Mouse (Mus musculus) cerebellum, adult 8-10 months (tissue): ENCODE measurements around the gene Ncapd3.

Experiments used
- DNase-seq: peaks from one replicate; pipeline ENCODE4 v3.0.0; 2022

Ncapd3 gene

DNA sequence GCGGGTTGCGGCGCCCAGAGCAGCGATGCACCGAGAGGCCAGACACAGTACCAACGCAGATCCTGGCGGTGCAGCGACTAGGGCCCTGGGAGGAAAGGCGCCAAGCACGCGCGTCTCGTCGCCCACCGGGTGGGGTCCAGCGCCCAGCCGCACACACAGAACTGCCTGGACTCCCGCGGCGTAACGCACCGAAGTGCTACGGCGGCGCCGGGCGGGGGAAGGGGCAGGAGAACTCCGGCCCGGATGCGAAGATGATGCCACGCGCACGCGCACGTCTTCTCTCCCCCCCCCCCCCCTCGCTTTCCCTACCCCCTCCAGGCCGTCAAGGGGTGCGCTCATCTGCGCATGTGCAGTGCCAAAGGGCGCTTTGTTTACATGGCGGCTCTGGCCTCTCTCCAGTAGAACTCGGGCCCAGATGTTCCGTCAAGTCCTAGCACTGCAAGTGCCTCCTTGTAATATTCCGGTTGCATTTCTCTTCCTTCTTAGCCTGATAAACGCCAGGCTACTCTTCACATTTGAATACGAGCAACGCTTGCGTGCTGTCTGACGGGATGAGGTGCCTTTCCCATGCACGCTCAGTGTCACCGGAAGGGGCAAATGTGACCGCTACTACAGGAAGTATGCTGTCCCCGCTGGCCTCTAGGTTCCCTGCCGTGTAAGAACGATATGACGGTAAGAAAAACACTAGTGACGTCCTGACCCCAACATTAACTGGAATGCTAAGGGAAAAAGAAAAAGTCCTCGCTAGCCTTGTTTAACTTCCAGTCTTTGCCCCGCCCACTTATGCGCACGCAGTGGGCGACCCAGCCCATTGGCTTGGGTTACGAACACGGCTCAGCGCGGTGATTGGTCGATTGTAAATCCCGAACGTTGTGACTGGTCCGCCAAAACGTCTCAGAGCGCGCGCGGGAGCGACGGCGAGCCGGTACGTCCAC, at the start of gene Ncapd3, which contains the start of gene Vps26b:
TSS of gene Ncapd3 (plus strand) at position 348 of the 935 bp plus-strand sequence.
TSS of gene Vps26b (minus strand) at position 238 of the 935 bp plus-strand sequence.
- peak; percentile 95 for DNase-seq

DNA sequence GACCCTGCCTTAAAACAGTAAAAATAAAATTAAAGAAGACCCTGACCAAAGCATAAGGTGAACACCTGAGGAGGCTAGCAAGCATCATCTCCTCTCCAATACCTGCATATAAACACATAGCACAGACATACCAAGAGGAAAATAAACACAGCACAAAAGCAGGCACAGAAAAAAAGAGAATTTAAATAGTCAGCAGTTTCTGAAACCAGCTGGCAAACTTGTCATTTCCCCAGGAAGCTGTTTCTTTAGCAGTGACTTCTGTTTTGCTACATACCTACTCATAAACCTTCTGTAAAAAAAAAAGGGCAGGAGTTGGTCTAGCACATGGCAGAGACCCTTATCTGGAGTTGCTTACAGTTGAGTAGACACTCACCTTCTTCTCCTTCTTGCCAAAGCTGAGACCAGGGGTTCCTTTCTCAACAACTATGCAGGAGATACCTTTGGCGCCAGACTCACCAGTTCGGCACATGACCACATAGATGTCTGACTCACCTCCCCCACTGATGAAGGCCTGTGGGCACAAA, 44.8 kb upstream of the Ncapd3 start:
- no peak for DNase-seq

DNA sequence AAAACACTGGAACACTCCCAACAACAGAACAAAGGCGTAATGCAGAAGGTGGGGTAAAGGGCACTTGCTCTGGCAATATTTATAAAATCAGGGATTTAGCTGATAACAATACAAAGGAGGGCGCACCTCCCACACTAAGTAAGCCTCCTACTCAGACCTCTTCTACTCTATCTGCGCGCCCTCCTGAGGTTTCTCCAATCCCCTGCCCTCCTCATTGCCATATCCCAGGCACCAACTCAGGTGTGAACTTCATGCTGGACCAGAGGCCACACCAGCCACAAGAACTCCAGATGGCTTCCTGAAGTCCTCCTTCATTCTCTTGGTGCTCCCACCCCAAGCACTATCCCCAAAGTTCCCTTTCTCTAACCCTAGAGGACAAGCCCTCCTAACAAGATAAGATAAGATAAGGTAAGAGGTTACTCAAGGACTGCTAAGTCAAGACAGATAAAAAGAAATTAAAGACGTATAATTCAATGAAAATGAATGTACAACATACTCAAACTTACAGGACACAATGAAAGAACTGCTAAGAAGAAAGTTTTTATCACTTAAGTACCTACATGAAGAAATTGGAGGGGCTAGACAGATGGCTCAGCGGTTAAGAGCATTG, 44.2 kb upstream of the Ncapd3 start:
- DNase-seq, result no peak

DNA sequence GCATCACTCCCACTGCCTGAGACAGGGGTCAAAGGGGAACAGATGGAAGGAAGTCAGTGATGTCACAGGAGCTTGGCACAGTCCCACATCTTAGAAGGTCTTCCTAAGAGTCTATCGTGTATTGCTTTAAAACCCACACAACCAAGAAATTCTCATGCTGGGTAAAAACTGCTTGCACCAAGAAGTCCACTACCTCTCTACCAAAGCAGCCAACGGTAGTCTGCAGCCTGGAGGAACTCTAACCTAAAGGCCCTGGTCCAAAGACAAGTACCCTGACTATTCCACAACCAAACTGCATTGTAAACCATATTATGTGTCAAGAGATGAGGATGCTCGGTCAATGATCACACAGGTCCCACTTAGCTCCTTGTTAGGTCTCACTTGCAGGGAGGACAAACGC, 39.8 kb upstream of the Ncapd3 start:
- DNase-seq, result no peak

DNA sequence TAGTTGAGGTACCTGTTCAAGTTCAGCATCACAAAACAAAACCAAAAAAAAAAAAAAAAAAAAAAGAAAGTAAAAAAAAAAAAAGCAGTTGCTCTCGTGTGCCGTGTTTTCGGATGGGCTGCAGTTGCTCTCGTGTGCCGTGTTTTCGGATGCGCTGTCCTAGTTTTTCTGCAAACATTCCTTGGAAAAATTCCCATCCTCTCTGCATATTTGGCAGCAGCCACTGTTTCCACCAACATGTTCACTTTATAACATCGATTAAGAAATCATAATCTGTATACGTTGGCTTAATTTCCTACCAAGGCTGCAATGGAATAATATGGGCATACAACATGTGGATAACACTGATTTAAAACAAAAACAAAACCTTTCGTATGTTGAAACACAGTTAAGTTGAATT, 36.9 kb upstream of the Ncapd3 start:
- no peak for DNase-seq

DNA sequence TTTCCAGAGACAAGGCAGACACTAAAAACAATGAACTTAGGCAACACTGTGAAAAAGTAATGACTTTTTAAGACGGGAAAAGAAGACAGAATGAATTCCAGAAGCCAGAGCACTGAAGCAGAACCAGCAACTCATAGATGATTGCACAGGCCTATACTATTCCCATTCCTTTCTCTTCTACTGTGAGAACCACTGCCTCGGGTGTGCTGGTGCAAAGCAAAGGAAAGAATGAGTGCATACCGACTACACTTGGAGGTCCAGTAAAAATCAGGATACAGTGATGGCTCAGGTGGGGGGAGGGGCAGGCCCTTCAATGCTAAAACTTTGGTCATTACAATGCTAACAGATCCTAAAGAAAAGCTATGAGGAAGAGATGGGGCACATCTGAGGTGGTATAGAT, 36.1 kb upstream of the Ncapd3 start:
- no peak for DNase-seq

DNA sequence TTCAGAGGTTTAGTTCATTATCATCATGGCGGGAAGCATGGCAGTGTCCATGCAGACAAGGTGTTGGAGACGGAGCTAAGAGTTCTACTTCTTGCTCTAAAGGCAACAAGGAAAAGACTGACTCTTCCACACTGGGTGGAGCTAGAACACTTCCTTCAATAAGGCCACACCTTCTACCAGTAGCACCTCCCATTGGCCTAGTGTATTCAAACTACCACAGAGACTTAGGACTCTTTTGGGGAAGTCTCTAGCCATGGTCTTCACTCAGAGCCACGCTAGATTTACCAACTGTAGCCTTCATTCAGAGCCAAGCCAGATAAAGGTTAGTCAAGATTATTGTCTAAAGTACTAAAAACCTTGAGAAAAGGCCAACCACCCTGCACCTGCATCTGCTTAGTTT, 32.9 kb upstream of the Ncapd3 start:
- DNase-seq, result no peak

DNA sequence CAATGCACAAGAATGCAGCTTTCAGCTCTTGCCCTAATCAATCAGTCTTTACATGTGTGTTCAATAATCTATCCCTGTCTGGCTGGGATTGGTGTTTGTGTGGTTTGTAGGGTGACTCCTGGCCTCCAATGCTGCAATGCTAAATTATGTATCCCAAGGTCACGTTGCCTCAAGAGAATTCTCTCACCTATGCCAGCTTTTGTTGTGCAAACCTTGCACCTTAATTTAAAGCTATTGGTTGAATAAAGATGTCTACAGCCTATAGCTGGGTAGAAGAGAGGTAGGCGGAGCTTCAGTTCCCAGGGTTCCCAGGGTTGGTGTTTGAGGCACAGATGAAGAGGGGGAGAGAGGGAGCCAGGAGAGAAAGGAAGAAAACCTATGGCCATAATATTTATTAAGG, 32.5 kb upstream of the Ncapd3 start:
- DNase-seq, result no peak

DNA sequence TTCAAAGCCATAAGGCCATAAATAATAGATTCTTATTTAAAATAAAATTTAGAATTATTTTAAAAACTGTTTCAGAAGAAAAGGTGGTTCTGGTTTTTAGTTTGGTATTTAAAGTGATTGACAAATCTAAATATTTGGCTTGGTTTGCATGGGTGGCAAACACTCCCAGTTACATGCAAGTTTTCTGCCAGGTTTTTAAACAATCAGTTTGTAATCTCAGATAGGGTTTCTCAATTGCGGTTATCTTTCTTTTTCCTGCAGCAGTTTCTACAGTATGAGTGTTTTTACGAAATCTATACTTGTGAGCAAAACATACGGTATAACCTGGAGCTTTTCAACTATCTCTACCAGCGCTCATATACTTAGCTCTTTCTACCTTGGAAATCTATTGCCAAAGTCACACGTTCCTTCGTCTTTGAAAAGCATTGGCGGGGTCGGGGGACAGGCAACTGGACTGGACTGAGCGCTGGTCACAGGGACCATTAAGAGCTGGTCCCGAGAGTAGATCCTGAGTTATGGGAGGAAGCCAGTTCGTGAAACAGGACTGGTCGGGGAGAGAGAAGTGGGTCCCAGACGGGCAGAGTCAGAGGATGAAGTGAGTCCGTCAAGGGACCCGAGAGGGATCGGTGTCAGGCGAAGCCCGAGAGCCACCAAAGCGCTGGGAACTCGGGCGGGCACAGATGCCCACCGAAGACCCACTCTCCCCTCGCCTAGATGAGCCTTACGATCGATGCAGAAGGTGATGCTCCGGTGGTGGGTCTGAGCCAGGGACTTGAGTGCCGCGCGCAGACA, 31.1 kb upstream of the Ncapd3 start:
- no peak for DNase-seq

DNA sequence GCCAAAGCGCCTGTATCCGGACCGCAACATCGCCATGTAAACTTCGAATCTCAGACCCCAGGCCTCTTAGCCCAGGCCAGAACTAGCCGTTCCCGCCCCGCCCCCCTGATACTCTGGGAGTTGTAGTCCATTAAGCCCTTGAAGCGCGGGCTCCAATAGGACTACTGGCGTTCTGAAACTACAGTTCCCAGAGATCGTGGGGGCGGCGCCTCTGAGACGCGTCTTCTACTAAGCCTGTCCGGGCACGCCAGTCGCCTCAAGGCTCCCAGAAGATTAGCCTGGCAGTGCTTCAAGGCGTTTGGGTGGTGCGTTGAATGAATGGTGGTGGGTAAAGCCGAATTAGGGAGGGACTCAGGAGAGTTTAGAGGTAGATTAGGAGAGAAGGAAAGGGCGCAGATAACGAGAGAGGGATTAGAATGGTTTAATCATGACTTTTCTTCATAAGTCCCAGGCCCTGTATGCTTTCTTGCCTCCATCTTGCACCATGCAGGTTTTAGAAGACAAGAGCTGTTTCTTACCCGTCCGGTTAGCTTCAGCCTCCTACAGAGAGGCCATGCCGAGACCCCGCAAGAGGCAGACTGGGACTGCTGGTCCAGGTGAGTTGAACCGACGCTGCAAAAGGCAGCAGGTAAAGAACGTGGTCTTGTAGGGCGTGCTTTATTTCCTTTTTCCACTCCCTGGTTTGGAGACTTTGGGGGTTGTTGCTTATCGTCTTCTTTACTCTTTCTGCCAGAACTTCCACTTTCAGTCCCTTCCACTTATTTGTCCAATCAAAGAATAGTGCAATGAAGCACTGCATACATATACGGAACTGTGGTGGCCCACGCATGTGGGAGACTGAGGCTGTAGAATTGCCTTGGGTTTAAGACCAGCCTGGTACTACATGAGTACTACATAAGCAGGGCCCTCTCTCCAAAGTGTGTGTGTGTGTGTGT, 30.2 kb upstream of the Ncapd3 start, which contains the start of the genes Acad8 and Thyn1:
TSS of gene Acad8 (minus strand) at position 106 of the 935 bp plus-strand sequence.
TSS of gene Thyn1 (plus strand) at position 250 of the 935 bp plus-strand sequence.
- DNase-seq, result peak; percentile 94

DNA sequence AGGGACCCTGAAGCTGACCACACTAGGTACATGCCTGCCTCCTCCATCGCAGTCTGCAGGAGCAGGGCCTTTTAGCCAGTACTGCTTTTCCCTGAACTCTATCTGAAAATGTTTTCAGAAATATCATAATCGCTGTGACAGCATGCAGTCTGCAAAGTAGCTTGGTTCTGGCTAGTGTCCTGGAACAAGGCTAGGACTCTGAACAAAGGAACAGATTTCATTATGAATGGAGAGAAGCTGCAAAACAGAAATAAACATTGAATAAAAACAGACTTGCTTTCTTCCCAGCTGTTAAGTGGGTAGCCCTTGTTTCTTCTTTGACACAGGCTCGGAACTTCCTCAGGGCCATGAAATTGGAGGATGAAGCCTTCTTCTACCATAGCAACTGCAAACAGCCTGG, 24.7 kb upstream of the Ncapd3 start:
- no peak for DNase-seq

DNA sequence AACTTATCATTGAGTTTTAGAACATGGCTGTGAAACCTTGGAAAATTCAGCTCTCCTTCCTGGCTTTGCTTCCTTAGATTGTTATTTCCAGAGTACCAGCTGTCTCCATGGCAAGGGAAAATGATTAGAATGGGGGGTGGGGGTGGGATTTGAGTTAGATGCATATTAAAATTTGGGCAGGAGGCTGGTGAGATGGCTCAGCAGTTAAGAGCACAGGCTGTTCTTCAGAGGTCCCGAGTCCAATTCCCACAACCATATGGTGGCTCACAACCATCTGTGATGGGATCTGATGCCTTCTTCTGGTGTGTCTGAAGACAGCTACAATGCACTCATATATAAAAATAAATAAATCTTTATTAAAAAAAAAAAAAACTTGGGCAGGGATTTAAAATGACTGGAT, 24.0 kb upstream of the Ncapd3 start:
- no peak for DNase-seq

DNA sequence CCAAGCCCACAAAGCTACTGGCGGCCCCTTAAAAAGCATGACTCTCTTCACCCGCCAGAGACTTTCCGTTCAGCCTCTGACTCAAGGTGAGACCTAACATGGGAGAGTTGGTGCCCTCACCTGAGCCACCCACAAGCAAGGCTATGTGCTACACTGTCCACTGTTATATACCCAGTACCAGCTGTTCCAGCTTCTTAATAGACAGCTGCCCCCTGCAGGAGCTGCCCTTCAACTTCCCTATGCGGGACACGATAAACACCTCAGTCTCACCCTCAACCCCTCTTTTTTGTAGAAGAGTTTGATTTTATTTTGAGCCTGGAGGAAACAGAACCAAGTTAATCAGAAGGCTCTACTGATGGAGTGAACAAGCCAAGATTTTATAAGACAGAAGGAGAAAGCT, 23.1 kb upstream of the Ncapd3 start:
- DNase-seq, result no peak

DNA sequence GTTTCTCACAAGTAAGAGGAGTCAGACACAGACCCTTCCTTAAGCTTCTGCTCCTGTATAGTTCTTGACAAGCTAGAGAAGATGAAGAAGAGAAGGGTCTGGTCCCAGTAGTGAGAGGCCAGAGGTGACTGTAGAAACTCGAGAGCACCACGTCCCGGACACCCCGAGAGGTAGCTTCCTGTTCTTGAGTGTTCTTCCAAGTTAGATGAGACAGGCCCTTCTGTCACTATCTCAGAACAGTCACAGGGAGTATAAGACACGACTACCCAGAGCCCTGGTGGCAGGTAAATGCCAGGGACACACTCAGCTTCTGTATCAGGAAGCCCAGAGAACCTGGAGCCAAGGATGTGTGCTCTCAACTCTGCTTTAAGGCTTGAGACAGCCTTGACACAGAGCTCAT, 20.7 kb upstream of the Ncapd3 start:
- DNase-seq, result no peak

DNA sequence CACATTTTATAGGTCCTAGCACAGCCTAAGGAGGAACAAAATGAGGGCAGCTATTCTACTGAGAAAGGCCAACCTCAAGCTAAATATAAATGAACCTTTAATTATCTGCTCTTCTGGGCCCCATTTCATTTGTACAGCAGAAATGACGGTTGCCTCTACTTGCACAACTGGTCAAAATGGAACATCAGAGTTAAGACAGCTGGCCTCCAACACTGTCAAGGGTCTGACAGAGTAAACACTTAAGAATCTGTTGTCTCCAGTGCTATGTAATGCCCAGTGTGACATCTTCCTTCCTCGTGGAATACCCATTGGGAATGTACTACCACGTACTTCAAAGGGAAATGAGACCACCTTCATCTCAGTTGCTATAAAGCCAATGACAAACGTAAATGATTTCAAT, 18.4 kb upstream of the Ncapd3 start:
- no peak for DNase-seq

DNA sequence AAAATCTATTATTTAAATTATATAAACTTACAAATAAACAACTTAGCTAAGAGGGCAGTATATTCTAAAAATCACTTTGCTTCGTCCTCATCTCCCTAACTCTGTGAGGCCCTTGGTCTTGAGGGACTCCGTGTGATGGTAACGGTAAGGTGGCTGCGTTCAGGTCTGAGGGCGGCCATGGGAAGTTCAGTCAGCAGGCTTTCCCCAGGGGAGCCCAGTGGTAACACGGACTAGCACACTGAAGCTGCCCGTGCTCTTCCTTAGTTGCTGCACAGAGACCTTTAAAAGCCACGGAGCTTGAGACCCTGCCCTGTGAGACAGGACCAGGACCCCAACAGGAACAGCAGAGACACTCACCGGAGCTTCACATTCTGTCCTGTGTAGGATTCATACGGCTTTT, 11.0 kb upstream of the Ncapd3 start:
- DNase-seq, result no peak

DNA sequence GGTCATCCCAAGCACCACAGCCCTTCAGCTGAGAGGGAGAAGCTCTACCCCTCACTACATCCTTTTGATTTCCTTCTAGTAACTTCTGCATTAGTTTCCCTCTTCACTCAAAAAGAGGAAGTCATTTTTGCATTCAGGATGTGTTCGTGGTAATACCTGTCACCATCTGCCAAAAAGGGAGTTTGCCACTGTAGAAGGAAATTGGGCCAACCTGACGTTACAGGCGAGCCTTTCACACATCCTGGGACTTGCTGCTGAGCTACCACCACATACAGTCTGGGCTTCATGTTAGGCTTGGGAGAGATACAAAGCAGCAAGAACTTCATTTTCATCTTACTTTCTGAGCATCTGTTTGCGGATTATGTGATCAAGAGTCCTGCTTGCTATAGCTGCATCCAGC, 6.3 kb upstream of the Ncapd3 start:
- no peak for DNase-seq

DNA sequence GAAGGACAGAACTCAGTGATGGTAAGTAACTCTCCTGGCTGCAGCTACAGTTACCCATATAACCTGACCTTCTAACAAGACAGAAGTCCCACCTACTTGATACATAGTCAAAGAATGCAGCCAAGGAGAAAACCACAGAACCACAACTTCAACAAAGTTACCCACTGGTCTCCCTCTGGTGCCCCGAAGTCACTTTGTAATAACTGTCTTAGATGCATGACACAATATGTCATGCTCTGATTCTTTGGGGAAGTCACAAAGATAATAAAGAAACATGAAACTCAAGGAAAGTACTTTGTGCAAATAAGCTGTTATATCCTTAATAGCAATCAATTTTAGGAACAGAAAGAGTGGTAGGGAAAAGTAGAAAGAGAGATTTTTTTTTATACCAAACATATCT, 3.3 kb upstream of the Ncapd3 start:
- DNase-seq, result no peak

DNA sequence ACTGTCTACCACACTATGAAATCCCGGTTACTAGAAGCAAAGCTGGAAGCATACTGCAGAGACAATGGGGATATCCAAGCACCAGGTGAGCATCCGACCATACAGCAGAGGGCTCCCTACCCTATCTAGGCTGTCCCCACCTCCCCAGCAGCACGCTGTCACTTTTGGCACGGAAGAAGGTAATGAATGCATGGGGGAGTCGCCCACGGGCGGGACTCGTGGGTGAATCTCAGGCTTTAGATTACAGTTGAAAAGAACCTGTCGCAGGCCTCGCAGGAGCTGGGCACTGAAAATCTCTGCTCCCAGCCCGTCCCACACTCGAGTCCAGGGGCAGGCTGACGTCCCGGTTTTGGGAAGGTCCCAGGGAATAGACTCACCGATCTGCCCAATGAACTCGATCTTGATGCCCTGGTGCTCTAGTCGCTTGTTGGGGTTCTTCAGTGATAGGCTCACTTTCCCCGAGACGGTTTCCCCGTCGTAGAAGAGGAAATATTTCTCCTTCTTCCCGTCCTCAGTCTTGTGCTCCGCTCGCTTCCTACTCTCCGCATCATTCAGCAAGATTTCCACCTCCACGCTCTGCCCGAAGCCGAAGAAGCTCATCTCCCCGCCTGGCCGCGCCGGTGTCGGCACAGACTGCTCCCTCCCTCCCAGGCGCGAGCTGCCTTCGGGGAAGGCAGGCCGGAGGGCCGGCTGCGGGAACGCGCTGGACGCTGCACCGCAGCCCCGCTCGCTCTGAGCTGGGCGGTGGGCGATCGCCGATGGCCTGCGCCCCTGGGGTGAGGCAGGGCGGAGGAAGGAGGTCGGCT, 750 bp upstream of the Ncapd3 start:
- peak; percentile 58 for DNase-seq

DNA sequence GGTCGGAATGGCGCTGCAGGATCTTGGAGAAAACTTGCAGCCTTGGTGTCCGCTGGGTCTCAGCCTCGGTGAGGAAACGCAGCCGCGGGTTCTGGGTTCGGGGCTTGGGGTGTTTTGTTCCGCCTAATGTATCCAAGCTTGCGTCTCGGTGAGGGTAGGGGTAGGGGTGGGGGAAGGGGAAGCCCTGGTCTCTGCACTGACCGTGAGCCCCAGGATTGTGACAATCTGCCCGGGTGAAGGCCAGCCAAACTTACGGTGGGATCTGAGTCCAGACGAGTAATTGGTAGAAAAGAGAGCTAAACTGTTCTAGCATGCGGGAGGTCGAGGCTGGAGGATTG, 757 bp downstream of the Ncapd3 start:
- DNase-seq, result no peak

DNA sequence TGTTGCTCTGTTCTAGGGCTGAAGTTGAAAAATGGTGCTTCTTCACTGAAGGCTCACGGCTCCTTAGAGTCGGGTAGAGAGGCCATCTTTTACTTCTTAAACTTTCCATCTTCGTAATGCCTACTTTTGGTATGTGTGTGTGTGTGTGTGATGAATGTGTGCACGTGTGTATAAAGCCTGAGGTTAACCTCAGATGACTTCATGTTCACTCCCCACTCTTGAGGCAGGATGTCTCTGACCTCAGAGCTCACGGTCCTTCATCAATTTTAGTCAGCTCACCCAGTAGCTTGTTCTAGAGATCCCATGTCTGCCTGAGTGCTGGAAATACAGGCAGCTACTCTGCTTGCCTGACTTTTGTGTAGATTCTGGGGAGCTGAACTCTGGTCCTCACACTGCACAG, 13.9 kb downstream of the Ncapd3 start:
- DNase-seq, result no peak
